ENCODE assay signal across 8 mouse cellular contexts in the genomic region with DNA sequence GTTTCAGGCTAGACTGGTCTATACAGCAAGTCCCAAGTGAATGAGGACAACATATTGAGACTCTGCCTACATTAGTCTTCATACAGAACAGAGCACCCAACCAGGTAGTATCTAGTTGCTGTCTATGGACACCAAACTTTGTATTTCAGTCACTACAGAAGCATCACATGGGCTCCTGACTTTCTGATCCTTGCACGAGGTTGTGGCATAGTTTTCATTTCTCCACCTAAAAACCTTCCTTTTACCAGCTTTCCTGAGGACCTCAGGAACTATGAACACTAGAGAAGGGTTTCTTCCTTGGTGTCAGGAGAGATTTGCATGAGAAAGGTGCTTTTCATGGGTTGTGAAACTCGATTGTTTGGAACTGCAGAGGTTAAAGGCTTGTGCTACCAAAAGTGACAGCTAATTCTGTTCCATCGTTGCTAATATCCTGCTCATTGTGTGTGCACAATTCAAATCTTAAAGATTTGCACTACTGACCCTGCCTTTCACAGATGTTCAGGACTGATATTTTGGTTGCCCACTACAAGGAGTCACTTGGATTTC. TPM values are rescaled to one million over a fixed set of nuclear protein-coding genes. Genes with fewer than 3 reads are reported as not detected.
DNase-seq lines count a peak whose midpoint lies in the region; ATAC-seq and TF ChIP-seq lines count a peak whose summit lies in the region.

No protein-coding gene starts in this region.

- 7% methylated on average over 3 of the region's 3 CpGs for WGBS in kidney, adult 2 months
- 7% methylated on average over 3 of the region's 3 CpGs for WGBS in hindbrain, embryonic 15.5 days
- WGBS in midbrain, embryonic 13.5 days = 11% methylated on average over 3 of the region's 3 CpGs

- peak overlapping the region; percentile 79 for H3K4me2 ChIP-seq in hindbrain, embryonic 15.5 days
- peak overlapping the region; percentile 66 for H3K4me2 ChIP-seq in midbrain, embryonic 13.5 days (replicated peaks)

- H3K4me3 ChIP-seq in kidney, adult 2 months (ENCODE audit: insufficient read depth, low read depth, low read length) = peak overlapping the region; percentile 70
- H3K4me3 ChIP-seq in hindbrain, embryonic 15.5 days = peak overlapping the region; percentile 53
- H3K4me3 ChIP-seq in midbrain, embryonic 13.5 days (replicated peaks) = peak overlapping the region; percentile 51

- H3K36me3 ChIP-seq in kidney, adult 2 months (ENCODE audit: control insufficient read depth, insufficient read depth, low read length) = no peaks in the 10 kb centered on the region
- H3K36me3 ChIP-seq in hindbrain, embryonic 15.5 days = peaks cover 9% of the 10 kb centered on the region; the same call in 1 of the 2 replicates
- H3K36me3 ChIP-seq in midbrain, embryonic 13.5 days = peaks cover 22% of the 10 kb centered on the region

- peak overlapping the region; percentile 89 for H3K27ac ChIP-seq in kidney, adult 2 months (ENCODE audit: insufficient read depth, low read depth, low read length)
- H3K27ac ChIP-seq in hindbrain, embryonic 15.5 days (replicated peaks) = peak overlapping the region; percentile 87
- H3K27ac ChIP-seq in midbrain, embryonic 13.5 days = peak overlapping the region; percentile 85

- peaks cover 10% of the 10 kb centered on the region; the same call in 1 of the 2 replicates for H3K4me1 ChIP-seq in kidney, adult 2 months (ENCODE audit: control insufficient read depth, insufficient read depth, low read length)
- H3K4me1 ChIP-seq in hindbrain, embryonic 15.5 days (replicated peaks) = peaks cover 22% of the 10 kb centered on the region
- H3K4me1 ChIP-seq in midbrain, embryonic 13.5 days (replicated peaks) = peaks cover 22% of the 10 kb centered on the region

- no peak for DNase-seq in kidney, adult 2 months
- no peak for DNase-seq in kidney, postnatal 10 days
- peak; percentile 62 for DNase-seq in ZHBTc4 (ENCODE audit: low read depth, low spot score)
- no peak for DNase-seq in spleen, postnatal 14 days (ENCODE audit: low spot score in 2 of 2)
- DNase-seq in left cerebral cortex, postnatal 10 days (ENCODE audit: extremely low spot score in 1 of 2, low spot score in 2 of 2) = no peak
- no peak for DNase-seq in right cerebral cortex, postnatal 4 days

- TF ChIP-seq CTCF in kidney, adult 2 months (conservative IDR thresholded peaks at IDR 0.05; ENCODE audit: insufficient read depth, insufficient read length, low read depth, low read length) = no peak

- H3K9me3 ChIP-seq in hindbrain, embryonic 15.5 days = no peaks in the 10 kb centered on the region
- H3K9me3 ChIP-seq in midbrain, embryonic 13.5 days = no peaks in the 10 kb centered on the region

- intact Hi-C loops in left cerebral cortex, postnatal 10 days (cut with DNase I) = no loop called here

- TF ChIP-seq POLR2A in kidney, adult 2 months (IDR thresholded peaks at IDR 0.05; ENCODE audit: low read depth, low read length) = no peak

- no peak; the same call in 1 of the 2 replicates for ATAC-seq in hindbrain, embryonic 15.5 days (ENCODE audit: low FRiP score, low read depth)
- no peak for ATAC-seq in midbrain, embryonic 13.5 days

- no peaks in the 10 kb centered on the region for H3K27me3 ChIP-seq in kidney, adult 2 months (replicated peaks; ENCODE audit: control insufficient read depth, insufficient read depth, low read length)
- no peaks in the 10 kb centered on the region for H3K27me3 ChIP-seq in hindbrain, embryonic 15.5 days
- no peaks in the 10 kb centered on the region for H3K27me3 ChIP-seq in midbrain, embryonic 13.5 days

- peak overlapping the region; percentile 64 for H3K9ac ChIP-seq in hindbrain, embryonic 15.5 days
- peak overlapping the region; percentile 77 for H3K9ac ChIP-seq in midbrain, embryonic 13.5 days (replicated peaks)

RNA-seq across cellular contexts. Expression of a gene that starts 1.0 kb away (rescaled TPM):
- polyA plus RNA-seq in kidney, adult 2 months (2012; rRNA removed) = 27.9 and 34.8 TPM in 2 replicates
- 31.0 and 32.9 TPM in 2 replicates for polyA plus RNA-seq in hindbrain, embryonic 15.5 days (2015; fragmentation: Nextera tagmentation; extraction: Ambion mirVana)
- 23.7 and 26.6 TPM in 2 replicates for polyA plus RNA-seq in midbrain, embryonic 13.5 days (2015; fragmentation: Nextera tagmentation; extraction: Ambion mirVana)
- total RNA-seq in left cerebral cortex, postnatal 10 days (2021) = 10 to 100 TPM; 52.6 to 54.6 TPM

RNA-seq across cellular contexts. Expression of a gene that starts 6.9 kb away (rescaled TPM):
- polyA plus RNA-seq in kidney, adult 2 months (2012; rRNA removed) = 257 and 309 TPM in 2 replicates
- 3.0 and 4.1 TPM in 2 replicates for polyA plus RNA-seq in hindbrain, embryonic 15.5 days (2015; fragmentation: Nextera tagmentation; extraction: Ambion mirVana)
- 1.7 and 2.6 TPM in 2 replicates for polyA plus RNA-seq in midbrain, embryonic 13.5 days (2015; fragmentation: Nextera tagmentation; extraction: Ambion mirVana)
- total RNA-seq in left cerebral cortex, postnatal 10 days (2021) = 1 to 10 TPM; 2.6 to 2.8 TPM

RNA-seq across cellular contexts. Expression of a gene that starts 8.3 kb away (rescaled TPM):
- polyA plus RNA-seq in kidney, adult 2 months (2012; rRNA removed) = 9.1 and 12.7 TPM in 2 replicates
- polyA plus RNA-seq in hindbrain, embryonic 15.5 days (2015; fragmentation: Nextera tagmentation; extraction: Ambion mirVana) = 11.0 and 11.8 TPM in 2 replicates
- 10.6 and 10.7 TPM in 2 replicates for polyA plus RNA-seq in midbrain, embryonic 13.5 days (2015; fragmentation: Nextera tagmentation; extraction: Ambion mirVana)
- total RNA-seq in left cerebral cortex, postnatal 10 days (2021) = 1 to 10 TPM; 6.7 to 8.2 TPM

RNA-seq across cellular contexts. Expression of a gene that starts 23.7 kb away (rescaled TPM):
- polyA plus RNA-seq in kidney, adult 2 months (2012; rRNA removed) = 65.1 and 74.8 TPM in 2 replicates
- 8.1 and 8.9 TPM in 2 replicates for polyA plus RNA-seq in hindbrain, embryonic 15.5 days (2015; fragmentation: Nextera tagmentation; extraction: Ambion mirVana)
- 4.0 and 5.3 TPM in 2 replicates for polyA plus RNA-seq in midbrain, embryonic 13.5 days (2015; fragmentation: Nextera tagmentation; extraction: Ambion mirVana)
- total RNA-seq in left cerebral cortex, postnatal 10 days (2021) = 10 to 100 TPM; 12.5 to 16.2 TPM

RNA-seq across cellular contexts. Expression of a gene that starts 38.9 kb away (rescaled TPM):
- 67.1 and 76.4 TPM in 2 replicates for polyA plus RNA-seq in kidney, adult 2 months (2012; rRNA removed)
- 26.3 and 27.1 TPM in 2 replicates for polyA plus RNA-seq in hindbrain, embryonic 15.5 days (2015; fragmentation: Nextera tagmentation; extraction: Ambion mirVana)
- 23.7 and 23.8 TPM in 2 replicates for polyA plus RNA-seq in midbrain, embryonic 13.5 days (2015; fragmentation: Nextera tagmentation; extraction: Ambion mirVana)
- total RNA-seq in left cerebral cortex, postnatal 10 days (2021) = 10 to 100 TPM; 36.9 to 38.7 TPM

Comparison
In these comparisons a context has a peak if more than half of its experiments do, and no peak if none do; other contexts are left out.
1. RNA of a gene that starts 6.9 kb away (polyA plus RNA-seq): 257 to 309 TPM in kidney, adult 2 months; 3.0 to 4.1 TPM in hindbrain, embryonic 15.5 days and 1.7 to 2.6 TPM in midbrain, embryonic 13.5 days; every median in the first group is over 10 times any median in the second.
2. Peak in every context shown above with its lines, with median percentiles within 50 percentile points of each other: H3K27ac ChIP-seq and H3K4me3 ChIP-seq.